Mouse (Mus musculus): ENCODE data around the gene Srsf10.

- TF ChIP-seq CTCF (IDR thresholded peaks at IDR 0.05; ENCODE audit: control insufficient read depth, insufficient read depth, insufficient replicate concordance, low read depth, low read length) = no peak
- TF ChIP-seq POLR2A (IDR thresholded peaks at IDR 0.05; ENCODE audit: control insufficient read depth, low read depth, low read length) = no peak
Observed at GRCm38 (mm10) chr4:135816905-135817622, 38.5 kb upstream of the Srsf10 start.

All from testis, adult 2 months (tissue).